Mouse (Mus musculus): Measurements from ENCODE around the gene Stau1. TPM values are rescaled to one million over a fixed set of nuclear protein-coding genes. Genes with fewer than 3 reads are reported as not detected.

The Stau1 gene
- 90.9 TPM for polyA plus RNA-seq (2017; shearing (Covaris generic))

DNA sequence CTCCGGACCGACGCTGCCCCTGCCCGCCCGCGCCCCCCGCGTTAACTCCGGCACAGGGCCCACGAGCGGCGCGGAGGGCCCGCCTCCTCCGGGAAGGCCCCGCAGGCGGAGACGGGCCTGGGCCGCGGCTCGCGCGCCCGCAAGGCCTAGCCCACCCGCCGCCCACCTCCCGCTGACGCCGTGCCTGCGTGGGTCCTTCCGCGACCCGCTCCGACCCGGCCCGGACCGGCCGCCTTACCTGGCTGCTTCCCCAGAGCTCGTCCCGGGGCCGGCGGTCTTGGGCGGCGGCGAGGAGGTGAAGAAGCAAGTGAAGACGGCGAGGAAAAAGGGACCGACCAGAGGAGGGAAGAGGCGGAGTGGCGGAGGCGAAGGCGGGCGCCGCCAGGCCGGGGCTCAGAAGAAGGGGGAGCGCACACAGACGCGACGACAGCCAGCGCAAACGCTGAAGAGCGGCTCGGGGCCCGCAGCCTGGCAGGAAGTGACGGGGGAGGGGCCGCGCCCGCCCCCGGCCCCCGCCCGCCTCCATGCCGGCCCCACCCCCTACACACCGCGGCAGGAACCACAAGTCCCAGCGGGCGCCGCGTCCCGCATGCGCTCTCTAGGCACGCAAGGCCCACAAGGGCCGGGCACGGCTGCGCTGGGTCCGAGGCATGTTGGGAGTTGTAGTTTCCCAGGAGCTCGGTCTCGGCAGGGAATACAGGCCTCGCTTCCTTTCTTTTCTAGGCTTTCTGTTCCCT lies at the start of gene Stau1:
Stau1 (minus strand) TSS at position 504 of the 737 bp plus-strand sequence.

DNA sequence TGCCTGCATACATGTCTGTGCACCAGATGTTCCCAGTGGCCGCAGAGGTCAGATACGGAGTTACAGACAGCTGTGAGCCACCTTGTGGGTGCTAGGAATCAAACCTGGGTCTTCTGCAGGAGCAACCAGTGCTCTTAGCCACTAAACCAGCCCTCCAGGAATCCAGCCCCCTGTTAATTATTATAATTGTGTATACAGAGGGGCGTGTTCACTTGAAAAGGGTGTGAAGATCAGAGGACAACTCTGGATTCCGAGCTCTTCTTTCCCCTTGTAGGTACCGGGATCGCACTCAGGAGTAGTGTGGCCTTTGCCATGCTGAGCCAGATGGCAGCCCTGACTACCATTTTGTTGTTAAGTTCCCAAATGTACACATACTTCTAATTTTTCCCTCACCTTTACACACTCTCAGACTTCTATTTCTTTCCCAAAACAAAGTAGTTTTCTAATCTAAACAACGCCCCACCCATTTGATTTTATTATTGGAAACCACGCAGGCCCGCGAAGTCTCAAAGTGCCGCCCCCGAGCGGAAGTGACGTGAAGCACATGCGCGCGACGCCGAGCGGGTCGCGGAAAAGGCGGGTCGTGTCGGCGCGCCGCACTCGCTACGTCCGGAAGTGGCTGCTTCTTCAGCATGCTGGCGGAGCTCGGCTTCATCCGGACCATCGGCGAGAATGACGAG lies 18.7 kb upstream of the Stau1 start, which contains the start of gene Ddx27:
Ddx27 (plus strand) TSS at position 492 of the 680 bp plus-strand sequence.

DNA sequence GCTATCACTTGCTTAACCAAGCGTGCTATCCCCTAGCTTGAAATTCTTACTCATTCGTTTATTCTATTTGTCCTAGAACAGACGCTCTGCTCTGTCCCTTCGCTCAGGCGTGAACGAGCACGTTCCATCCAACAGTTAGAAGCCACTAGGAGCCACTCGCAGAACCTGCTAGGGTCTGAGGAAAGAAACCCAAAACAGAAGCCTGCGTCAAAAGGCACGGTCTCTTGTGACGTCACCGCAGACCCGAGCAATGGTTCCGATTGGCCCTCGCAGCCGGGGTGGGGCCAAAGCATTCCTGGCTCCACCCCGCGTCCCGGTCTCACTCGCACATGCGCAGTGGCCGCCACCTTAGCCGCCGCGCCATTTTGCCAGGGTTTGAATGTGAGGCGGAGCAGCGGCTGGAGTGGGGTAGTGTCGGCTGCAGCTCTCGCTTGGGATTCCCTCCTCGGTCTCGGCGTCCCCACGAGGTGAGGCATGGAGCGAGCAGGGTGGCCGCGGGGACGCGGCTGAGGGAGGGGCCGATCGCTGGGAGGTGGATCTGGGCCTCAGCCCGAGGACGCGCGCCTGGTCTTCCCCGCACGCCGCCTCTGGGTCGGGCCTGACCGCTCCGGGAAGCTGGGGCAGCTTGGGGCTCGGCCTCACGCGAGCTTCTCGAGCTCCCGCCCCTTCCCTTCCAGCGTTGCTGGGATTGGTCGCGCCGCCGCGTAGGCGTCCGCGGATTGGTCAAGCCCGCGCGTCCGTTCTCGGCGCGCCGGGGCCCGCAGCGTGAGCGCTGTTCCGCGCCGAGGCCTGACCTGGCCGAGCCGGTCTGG lies 90.2 kb downstream of the Stau1 start, which contains the start of gene Cse1l:
Cse1l (plus strand) TSS at position 330 of the 812 bp plus-strand sequence.

Other genes with a start within 250 kb of the Stau1 start
- 1.1 TPM for gene Trp53rkb, start 203.8 kb downstream of the Stau1 start, polyA plus RNA-seq (2017; shearing (Covaris generic))
- 3.6 TPM for gene Arfgef2, start 190.7 kb downstream of the Stau1 start, polyA plus RNA-seq (2017; shearing (Covaris generic))
- 81.4 TPM for gene Cse1l, start 90.3 kb downstream of the Stau1 start, polyA plus RNA-seq (2017; shearing (Covaris generic))
- gene Ddx27, start 18.9 kb upstream of the Stau1 start, polyA plus RNA-seq (2017; shearing (Covaris generic)), result 95.1 TPM
- gene Znfx1, start 66.7 kb upstream of the Stau1 start, polyA plus RNA-seq (2017; shearing (Covaris generic)), result 62.9 TPM
- gene Kcnb1, start 193.9 kb upstream of the Stau1 start, polyA plus RNA-seq (2017; shearing (Covaris generic)), result 1.3 TPM
- 0.39 TPM for gene Ptgis, start 244.3 kb upstream of the Stau1 start, polyA plus RNA-seq (2017; shearing (Covaris generic))